Mouse (Mus musculus) forebrain, embryonic 13.5 days (tissue): ENCODE results near the gene Adck1. TPM values are rescaled to one million over a fixed set of nuclear protein-coding genes. Genes with fewer than 3 reads are reported as not detected.
"Not testable (repeated sequence)": the region's sequence is repeated elsewhere in the genome, so short reads cannot be mapped to it uniquely, and the experiment has no call there.

Experiments used
- ATAC-seq: fragments of 200-750 bp; cut with Nextera tagmentation; 2 replicates; pipeline ENCODE4 v1.8.0; 2017
- H3K27ac ChIP-seq: fragments of 300-500 bp; sonication (generic); 2 replicates; pipeline ENCODE4 v1.5.1; 2015; ENCODE audit warnings: inconsistent platforms, mild to moderate bottlenecking, moderate library complexity
- H3K27me3 ChIP-seq: fragments of 300-500 bp; sonication (generic); 2 replicates; pipeline ENCODE4 v1.6.1; 2015; ENCODE audit warnings: mild to moderate bottlenecking, inconsistent platforms
- H3K36me3 ChIP-seq: fragments of 300-500 bp; sonication (generic); 2 replicates; pipeline ENCODE4 v1.6.1; 2015; ENCODE audit warnings: mild to moderate bottlenecking, inconsistent platforms; ENCODE audit not compliant: poor library complexity, severe bottlenecking
- H3K4me1 ChIP-seq: fragments of 300-500 bp; sonication (generic); 2 replicates; pipeline ENCODE4 v1.6.1; 2015; ENCODE audit warnings: inconsistent platforms
- H3K4me2 ChIP-seq: fragments of 300-500 bp; sonication (generic); 2 replicates; pipeline ENCODE4 v1.6.1; 2015; ENCODE audit warnings: inconsistent platforms, mild to moderate bottlenecking, moderate library complexity
- H3K4me3 ChIP-seq: fragments of 300-500 bp; sonication (generic); 2 replicates; pipeline ENCODE4 v1.5.1; 2015; ENCODE audit warnings: mild to moderate bottlenecking, inconsistent platforms
- H3K9ac ChIP-seq: fragments of 300-500 bp; sonication (generic); 2 replicates; pipeline ENCODE4 v1.6.1; 2015; ENCODE audit warnings: mild to moderate bottlenecking, inconsistent platforms
- H3K9me3 ChIP-seq: fragments of 300-500 bp; sonication (generic); replicated peaks from 2 replicates; pipeline ENCODE4 v1.6.1; 2016; ENCODE audit warnings: inconsistent platforms
- WGBS: fragments of 180-500 bp; shearing (Covaris S2); methylation state at CpG from one replicate; pipeline ENCODE4 v1.1.7; 2015; 5-methylcytosine and 5-hydroxymethylcytosine counted together
- polyA plus RNA-seq: library from polyadenylated mRNA; unstranded; fragments of >200 nt; fragmentation: Nextera tagmentation; extraction: Ambion mirVana; gene quantifications from 2 replicates; pipeline ENCODE4 v1.2.1, GENCODE M21; 2015

Adck1 gene
- 20.2 and 25.6 TPM in 2 replicates for polyA plus RNA-seq

GRCm38 (mm10) chr12:88360441-88361119, at the start of gene Adck1:
Adck1 (plus strand) TSS chr12:88360554.
- H3K4me2 ChIP-seq, result peak within 1 kb of the TSS; percentile 89
- H3K4me1 ChIP-seq, result peaks cover 5% of the 10 kb centered on the region
- peak; percentile 98 for ATAC-seq
- H3K9me3 ChIP-seq, result no peaks in the 10 kb centered on the region
- H3K4me3 ChIP-seq, result peak within 1 kb of the TSS; percentile 75
- H3K9ac ChIP-seq, result peak within 1 kb of the TSS; percentile 77
- no peaks in the 10 kb centered on the region for H3K27me3 ChIP-seq
- WGBS, result under 1% methylated on average over 38 of the region's 38 CpGs
- no peaks in the 10 kb centered on the region for H3K36me3 ChIP-seq
- H3K27ac ChIP-seq, result no peak within 1 kb of the TSS

GRCm38 (mm10) chr12:88314556-88314955, 45.8 kb upstream of the Adck1 start:
- Histone ChIP-seq H3K27me3 (no peaks in the 10 kb centered on the region), H3K36me3 (no peaks in the 10 kb centered on the region), H3K4me2 (no peak overlapping the region), H3K4me1 (no peaks in the 10 kb centered on the region), H3K27ac (no peak overlapping the region), H3K4me3 (no peak overlapping the region), H3K9me3 (no peaks in the 10 kb centered on the region), H3K9ac (no peak overlapping the region)
- WGBS, result 82% methylated on average over 3 of the region's 3 CpGs
- ATAC-seq, result no peak

GRCm38 (mm10) chr12:88323926-88324325, 36.4 kb upstream of the Adck1 start, which contains the start of gene Gm5039:
Gm5039 (minus strand) TSS chr12:88324026.
- not testable (repeated sequence) for H3K27me3 ChIP-seq, H3K4me3 ChIP-seq, H3K4me2 ChIP-seq, H3K9me3 ChIP-seq, H3K27ac ChIP-seq, H3K36me3 ChIP-seq, H3K4me1 ChIP-seq, ATAC-seq, H3K9ac ChIP-seq
- 86% methylated on average over 2 of the region's 2 CpGs for WGBS

DNA sequence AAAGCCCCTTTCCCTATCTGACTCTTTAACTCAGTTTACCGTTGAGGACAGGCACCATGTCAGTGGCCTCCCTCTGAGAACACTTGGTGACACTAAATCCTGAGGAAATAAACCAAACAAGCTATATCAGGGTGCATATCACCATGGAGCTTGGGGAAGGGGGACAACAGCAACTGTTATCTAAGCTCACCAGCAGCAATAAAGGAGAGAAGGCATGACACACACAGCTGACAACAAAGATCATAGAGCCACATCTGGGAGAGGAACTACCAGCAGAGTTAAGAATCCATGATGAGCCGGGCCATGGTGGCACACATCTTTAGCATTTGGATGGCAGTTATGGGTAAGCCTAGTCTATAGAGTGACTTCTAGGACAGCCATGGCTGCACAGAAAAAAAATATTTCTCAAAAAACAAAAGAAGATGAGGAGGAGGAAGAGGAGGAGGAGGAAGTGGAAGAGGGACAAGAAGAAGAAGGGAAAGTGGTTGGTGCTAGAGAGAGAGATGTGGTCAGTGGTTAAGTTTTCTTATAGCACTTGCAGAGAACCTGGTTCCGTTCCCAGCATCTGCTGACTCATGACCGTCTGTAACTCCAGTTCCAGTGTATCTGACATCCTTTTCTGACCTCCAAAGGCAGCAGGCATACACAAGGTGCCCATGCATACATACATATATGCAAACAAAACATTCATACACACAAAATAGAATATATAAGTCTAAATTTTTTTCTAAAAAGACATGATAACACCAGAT, 23.5 kb upstream of the Adck1 start:
- H3K4me2 ChIP-seq, H3K9ac ChIP-seq, H3K4me3 ChIP-seq, H3K9me3 ChIP-seq, ATAC-seq, H3K36me3 ChIP-seq, H3K27ac ChIP-seq, H3K4me1 ChIP-seq, H3K27me3 ChIP-seq: not testable (repeated sequence)
- WGBS, result 79% methylated on average over 4 of the region's 4 CpGs

- not testable (repeated sequence) for H3K4me1 ChIP-seq, H3K27me3 ChIP-seq, H3K36me3 ChIP-seq, H3K4me3 ChIP-seq, ATAC-seq, H3K9me3 ChIP-seq, H3K4me2 ChIP-seq, H3K9ac ChIP-seq, H3K27ac ChIP-seq
- 10% methylated on average over 2 of the region's 2 CpGs for WGBS
Measured at GRCm38 (mm10) chr12:88341286-88341685, 19.1 kb upstream of the Adck1 start.

DNA sequence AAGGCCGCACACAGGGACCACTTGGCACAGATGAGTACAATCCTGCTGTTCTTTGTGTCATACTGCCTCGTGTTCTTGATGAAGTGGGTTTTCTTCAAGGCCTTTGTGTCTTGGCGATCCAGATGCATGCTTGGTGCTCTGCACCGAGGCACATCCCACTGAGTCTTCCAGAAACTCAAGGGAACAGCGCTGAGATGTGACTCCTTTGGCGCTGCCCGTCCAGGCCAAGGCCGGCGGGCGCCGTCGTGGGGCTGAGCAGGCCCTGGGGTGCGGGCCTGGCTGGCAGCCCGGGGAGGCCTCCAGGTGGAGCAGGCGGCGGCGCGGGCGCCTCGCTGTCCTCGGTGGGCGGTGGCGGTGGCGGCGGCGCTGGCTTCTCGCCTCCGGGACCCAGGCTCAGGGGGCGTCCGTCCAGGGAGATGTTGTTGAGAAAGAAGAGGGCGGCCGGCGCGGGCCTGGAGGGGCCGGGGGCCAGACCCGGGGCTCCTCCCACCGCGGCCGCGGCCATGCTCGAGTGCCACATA, 6.1 kb upstream of the Adck1 start:
- Histone ChIP-seq H3K36me3 (no peaks in the 10 kb centered on the region), H3K4me3 (peak overlapping the region; percentile 38), H3K4me1 (0 out of 2 replicates have a peak, but pooled peaks cover 4% of the 10 kb centered on the region), H3K27me3 (no peaks in the 10 kb centered on the region), H3K4me2 (peak overlapping the region; percentile 59), H3K9ac (peak overlapping the region; percentile 60), H3K9me3 (no peaks in the 10 kb centered on the region), H3K27ac (no peak overlapping the region)
- peak; percentile 69 for ATAC-seq
- 15% methylated on average over 41 of the region's 41 CpGs for WGBS

- Histone ChIP-seq H3K27me3 (no peaks in the 10 kb centered on the region), H3K4me3 (peak overlapping the region; percentile 75), H3K36me3 (no peaks in the 10 kb centered on the region), H3K9ac (peak overlapping the region; percentile 77), H3K4me2 (peak overlapping the region; percentile 89), H3K4me1 (peaks cover 5% of the 10 kb centered on the region), H3K9me3 (no peaks in the 10 kb centered on the region), H3K27ac (no peak overlapping the region)
- 50% methylated on average over 9 of the region's 9 CpGs for WGBS
- peak; percentile 14 for ATAC-seq
Measured at GRCm38 (mm10) chr12:88361120-88361445, 729 bp downstream of the Adck1 start.

- Histone ChIP-seq H3K4me1 (no peaks in the 10 kb centered on the region), H3K9ac (no peak overlapping the region), H3K4me2 (no peak overlapping the region), H3K36me3 (no peaks in the 10 kb centered on the region), H3K27ac (no peak overlapping the region), H3K9me3 (no peaks in the 10 kb centered on the region), H3K27me3 (no peaks in the 10 kb centered on the region), H3K4me3 (no peak overlapping the region)
- no peak for ATAC-seq
- 88% methylated on average over 4 of the region's 4 CpGs for WGBS
Measured at GRCm38 (mm10) chr12:88367673-88368072, 7.3 kb downstream of the Adck1 start.

GRCm38 (mm10) chr12:88368618-88369017, 8.3 kb downstream of the Adck1 start:
- Histone ChIP-seq H3K4me1 (no peaks in the 10 kb centered on the region), H3K9me3 (no peaks in the 10 kb centered on the region), H3K36me3 (no peaks in the 10 kb centered on the region), H3K9ac (no peak overlapping the region), H3K27me3 (no peaks in the 10 kb centered on the region), H3K4me2 (no peak overlapping the region), H3K4me3 (no peak overlapping the region), H3K27ac (no peak overlapping the region)
- no peak for ATAC-seq
- 91% methylated on average over 4 of the region's 4 CpGs for WGBS

DNA sequence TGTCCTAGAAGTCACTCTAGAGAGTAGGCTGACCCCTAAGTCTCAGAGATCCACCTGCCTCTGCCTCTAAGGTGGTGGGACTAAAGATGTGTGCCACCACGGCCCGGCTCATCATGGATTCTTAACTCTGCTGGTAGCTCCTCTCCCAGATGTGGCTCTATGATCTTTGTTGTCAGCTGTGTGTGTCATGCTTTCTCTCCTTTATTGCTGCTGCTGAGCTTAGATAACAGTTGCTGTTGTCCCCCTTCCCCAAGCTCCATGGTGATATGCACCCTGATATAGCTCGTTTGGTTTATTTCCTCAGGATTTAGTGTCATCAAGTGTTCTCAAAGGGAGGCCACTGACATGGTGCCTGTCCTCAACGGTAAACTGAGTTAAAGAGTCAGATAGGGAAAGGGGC, 9.3 kb downstream of the Adck1 start:
- not testable (repeated sequence) for H3K27me3 ChIP-seq, H3K4me2 ChIP-seq, ATAC-seq, H3K9ac ChIP-seq, H3K27ac ChIP-seq, H3K4me3 ChIP-seq, H3K36me3 ChIP-seq, H3K4me1 ChIP-seq, H3K9me3 ChIP-seq
- 88% methylated on average over 4 of the region's 4 CpGs for WGBS

GRCm38 (mm10) chr12:88370321-88370720, 10.0 kb downstream of the Adck1 start:
- H3K4me3 ChIP-seq, H3K4me2 ChIP-seq: not testable (repeated sequence)
- 7% methylated on average over 1 of the region's 1 CpGs for WGBS

DNA sequence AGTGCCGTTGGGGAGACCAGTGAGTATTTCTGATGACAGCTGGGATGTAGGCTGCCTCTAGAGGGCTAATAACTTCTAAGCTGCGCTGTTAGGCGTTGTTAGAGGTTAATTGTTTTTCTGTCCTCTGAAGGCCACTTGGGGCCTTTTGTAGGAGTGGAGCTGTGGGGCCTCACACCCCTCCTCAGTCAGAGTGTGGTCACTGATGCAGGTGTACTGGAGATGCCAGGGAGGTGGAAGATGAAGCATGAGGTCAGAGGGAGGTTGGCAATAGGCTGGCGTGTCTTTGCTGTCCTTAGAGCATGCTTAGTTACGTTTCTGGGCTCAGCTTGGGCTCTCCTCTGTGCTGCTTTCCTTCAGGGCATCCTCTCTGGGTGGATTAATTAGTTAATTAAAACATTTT, 11.7 kb downstream of the Adck1 start:
- WGBS, result 61% methylated on average over 5 of the region's 5 CpGs
- Histone ChIP-seq H3K9me3 (no peaks in the 10 kb centered on the region), H3K27me3 (no peaks in the 10 kb centered on the region), H3K4me2 (no peak overlapping the region), H3K4me3 (no peak overlapping the region), H3K36me3 (no peaks in the 10 kb centered on the region), H3K9ac (no peak overlapping the region), H3K27ac (no peak overlapping the region), H3K4me1 (no peaks in the 10 kb centered on the region)
- ATAC-seq, result no peak

More at GRCm38 (mm10) chr12:88370321-88370720, 10.0 kb downstream of the Adck1 start:
- not testable (repeated sequence) for H3K9ac ChIP-seq, ATAC-seq, H3K27me3 ChIP-seq, H3K4me1 ChIP-seq, H3K36me3 ChIP-seq, H3K27ac ChIP-seq, H3K9me3 ChIP-seq
